Mouse (Mus musculus): Measurements from ENCODE around the gene Lin52. TPM values are rescaled to one million over a fixed set of nuclear protein-coding genes. Genes with fewer than 3 reads are reported as not detected.

Lin52 gene
- polyA plus RNA-seq, 1 experiment = 0.60 TPM

GRCm38 (mm10) chr12:84461416-84461815, 10.2 kb downstream of the Lin52 start:
- no peak for TF ChIP-seq FLI1 (IDR thresholded peaks at IDR 0.05; ENCODE audit: low read length)
- TF ChIP-seq GATA1 (IDR thresholded peaks at IDR 0.05; ENCODE audit: borderline replicate concordance, low read length) = no peak
- no peak overlapping the region for H3K4me3 ChIP-seq (replicated peaks)
- H3K4me1 ChIP-seq = peaks cover 13% of the 10 kb centered on the region; the same call in 1 of the 2 replicates
- no peaks in the 10 kb centered on the region for H3K27me3 ChIP-seq (replicated peaks)
- peaks cover 6% of the 10 kb centered on the region for H3K9me3 ChIP-seq
- peaks cover 85% of the 10 kb centered on the region for H3K36me3 ChIP-seq (replicated peaks; ENCODE audit: low read length)

DNA sequence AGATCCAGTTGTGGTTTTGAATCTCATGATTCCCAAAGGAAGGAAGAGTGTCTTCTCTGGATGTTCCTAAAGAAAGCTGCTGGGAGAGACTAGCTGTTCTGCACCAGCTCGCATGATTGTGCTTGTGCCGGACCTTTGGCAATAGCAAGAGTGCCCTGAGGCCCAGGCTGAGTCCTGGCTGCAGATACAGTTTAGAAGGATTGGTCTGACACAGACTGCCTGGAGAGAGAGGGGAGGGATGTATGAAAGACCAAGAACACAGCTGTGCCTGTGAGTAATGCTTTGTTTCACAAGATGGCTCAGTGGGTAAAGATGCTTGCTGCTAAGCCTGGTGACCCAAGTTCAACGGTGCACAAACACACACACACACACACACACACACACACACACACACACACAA, 11.6 kb downstream of the Lin52 start:
- Histone ChIP-seq H3K36me3 (replicated peaks; ENCODE audit: low read length) (peaks cover 84% of the 10 kb centered on the region), H3K27me3 (replicated peaks) (no peaks in the 10 kb centered on the region), H3K9me3 (peaks cover 6% of the 10 kb centered on the region), H3K4me1 (peaks cover 13% of the 10 kb centered on the region; the same call in 1 of the 2 replicates), H3K4me3 (replicated peaks) (no peak overlapping the region)
- TF ChIP-seq FLI1 (IDR thresholded peaks at IDR 0.05; ENCODE audit: low read length) (no peak), GATA1 (IDR thresholded peaks at IDR 0.05; ENCODE audit: borderline replicate concordance, low read length) (no peak)

DNA sequence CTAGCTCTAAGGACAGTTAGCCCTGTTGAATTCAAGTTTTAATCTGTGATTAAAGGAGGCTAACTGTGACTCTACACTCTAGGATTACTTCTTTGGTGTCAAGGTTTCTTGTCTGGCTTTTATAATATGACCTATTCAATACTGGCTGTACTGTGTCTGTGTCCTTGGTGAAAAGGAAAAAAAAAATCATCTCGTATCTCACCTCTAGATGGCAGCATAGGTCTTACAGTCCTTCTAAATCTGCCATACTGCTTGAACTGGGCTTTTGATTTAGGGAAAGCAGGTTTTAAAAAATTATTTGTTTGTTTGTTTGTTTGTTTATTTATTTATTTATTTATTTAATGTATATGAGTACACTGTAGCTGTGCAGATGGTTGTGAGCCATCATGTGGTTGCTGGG, 17.5 kb downstream of the Lin52 start:
- Histone ChIP-seq H3K4me1 (peaks cover 12% of the 10 kb centered on the region; the same call in 1 of the 2 replicates), H3K36me3 (replicated peaks; ENCODE audit: low read length) (peaks cover 73% of the 10 kb centered on the region), H3K27me3 (replicated peaks) (no peaks in the 10 kb centered on the region), H3K9me3 (no peaks in the 10 kb centered on the region), H3K4me3 (replicated peaks) (no peak overlapping the region)
- no peak for TF ChIP-seq FLI1 (IDR thresholded peaks at IDR 0.05; ENCODE audit: low read length)
- TF ChIP-seq GATA1 (IDR thresholded peaks at IDR 0.05; ENCODE audit: borderline replicate concordance, low read length) = no peak

DNA sequence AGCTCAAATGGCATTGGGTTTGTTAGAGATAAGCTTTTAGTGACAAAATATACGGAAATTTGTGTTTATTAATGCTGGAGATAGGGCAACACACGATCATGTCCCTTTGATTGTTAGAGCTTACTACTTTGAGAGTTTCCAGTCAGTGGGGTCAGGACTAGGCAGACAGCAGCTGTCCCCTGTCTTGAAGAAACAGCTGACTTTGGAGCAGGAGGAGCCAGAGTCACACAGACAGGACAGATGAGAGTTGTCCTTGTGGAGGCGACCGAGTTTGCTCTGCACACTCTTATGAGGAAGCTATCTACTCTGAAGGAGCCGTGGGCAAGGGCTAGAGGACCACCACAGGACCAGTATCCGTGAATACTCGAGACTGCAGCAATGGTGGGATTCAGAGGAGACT, 27.7 kb downstream of the Lin52 start:
- no peaks in the 10 kb centered on the region for H3K27me3 ChIP-seq (replicated peaks)
- peaks cover 43% of the 10 kb centered on the region for H3K36me3 ChIP-seq (replicated peaks; ENCODE audit: low read length)
- peaks cover 4% of the 10 kb centered on the region for H3K4me1 ChIP-seq
- no peak overlapping the region for H3K4me3 ChIP-seq (replicated peaks)
- TF ChIP-seq FLI1 (IDR thresholded peaks at IDR 0.05; ENCODE audit: low read length) (no peak), GATA1 (IDR thresholded peaks at IDR 0.05; ENCODE audit: borderline replicate concordance, low read length) (no peak)
- no peaks in the 10 kb centered on the region for H3K9me3 ChIP-seq

- Histone ChIP-seq H3K27me3 (replicated peaks) (no peaks in the 10 kb centered on the region), H3K4me1 (peaks cover 4% of the 10 kb centered on the region), H3K4me3 (replicated peaks) (no peak overlapping the region), H3K9me3 (no peaks in the 10 kb centered on the region), H3K36me3 (replicated peaks; ENCODE audit: low read length) (peaks cover 36% of the 10 kb centered on the region)
- TF ChIP-seq FLI1 (IDR thresholded peaks at IDR 0.05; ENCODE audit: low read length) (no peak), GATA1 (IDR thresholded peaks at IDR 0.05; ENCODE audit: borderline replicate concordance, low read length) (no peak)
These were observed 30.0 kb downstream of the Lin52 start for GRCm38 (mm10) chr12:84481251-84481650.

DNA sequence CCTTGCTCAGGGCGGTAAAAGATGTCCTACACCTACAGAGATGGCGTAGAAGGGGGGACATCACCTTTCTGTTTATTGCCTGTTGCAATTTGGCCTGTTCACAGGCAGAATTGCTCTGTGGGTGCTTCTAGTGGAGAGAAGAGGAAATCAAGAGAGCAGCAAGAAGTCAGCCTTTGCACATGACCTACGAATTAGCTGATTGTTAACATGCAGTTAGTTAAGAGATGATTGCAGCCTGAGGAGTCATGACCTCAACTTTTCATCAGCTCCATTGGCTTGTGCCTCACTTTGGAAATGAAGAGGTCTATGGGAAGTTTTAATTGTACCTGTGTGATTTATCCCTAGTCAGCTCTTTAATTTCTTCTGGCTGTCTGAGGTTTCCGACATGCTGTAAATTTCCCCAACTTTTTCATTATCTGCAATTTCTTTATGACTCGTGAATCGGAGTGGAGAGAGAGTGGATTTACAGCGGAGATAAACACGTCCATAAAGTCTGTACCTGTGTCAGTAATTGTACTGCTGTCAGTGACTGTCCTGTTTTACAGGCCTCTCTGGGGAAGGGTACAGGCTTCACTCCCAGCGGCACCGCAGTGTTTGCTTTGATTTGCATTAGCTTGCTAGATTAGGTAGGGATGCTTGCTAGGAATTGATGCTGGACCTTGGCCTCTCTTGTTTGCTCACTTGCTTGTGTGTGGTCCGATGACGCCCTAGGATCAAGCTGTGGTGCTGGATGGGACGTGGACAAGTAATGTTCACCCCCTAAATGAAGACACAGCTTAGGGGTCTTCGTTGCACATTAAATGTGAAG, 31.8 kb downstream of the Lin52 start:
- Histone ChIP-seq H3K4me1 (peaks cover 4% of the 10 kb centered on the region), H3K36me3 (replicated peaks; ENCODE audit: low read length) (peaks cover 38% of the 10 kb centered on the region), H3K9me3 (no peaks in the 10 kb centered on the region), H3K27me3 (replicated peaks) (no peaks in the 10 kb centered on the region), H3K4me3 (replicated peaks) (no peak overlapping the region)
- no peak for TF ChIP-seq FLI1 (IDR thresholded peaks at IDR 0.05; ENCODE audit: low read length)

DNA sequence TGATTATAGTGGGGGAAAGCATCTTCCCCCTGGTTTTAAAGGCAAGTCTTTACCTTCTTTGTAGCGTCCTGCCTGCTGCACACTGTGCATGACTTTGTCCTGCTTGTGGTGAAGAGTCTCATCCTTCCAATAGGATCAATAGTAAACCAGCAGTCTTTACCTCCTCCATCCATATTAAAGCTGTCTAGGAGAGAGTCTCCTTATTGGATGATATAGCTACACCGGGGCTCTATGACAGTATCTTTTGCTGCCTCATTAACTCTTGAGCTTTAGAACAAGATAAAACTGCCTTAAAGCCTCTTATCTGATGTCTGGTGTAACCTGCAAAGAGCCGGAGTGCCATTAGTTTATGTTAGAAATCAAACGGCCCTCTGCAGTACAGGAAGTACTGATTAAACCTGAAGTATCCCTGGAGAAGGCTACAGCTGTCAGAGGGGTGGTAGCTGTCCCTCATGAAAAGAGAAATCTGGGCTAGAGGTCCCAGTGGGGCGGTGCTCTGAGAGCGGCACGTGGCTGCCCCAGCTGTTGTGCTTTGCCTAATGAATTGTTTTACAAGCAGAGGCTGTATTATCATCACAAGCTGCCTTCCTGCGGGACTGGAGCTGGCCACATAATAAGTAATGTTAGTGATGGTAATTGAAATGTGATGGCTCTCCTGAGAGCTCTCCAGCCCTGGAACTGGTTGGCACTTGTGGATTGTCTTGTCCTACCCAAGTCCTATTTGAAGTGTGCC, 36.3 kb downstream of the Lin52 start:
- peaks cover 24% of the 10 kb centered on the region for H3K36me3 ChIP-seq (replicated peaks; ENCODE audit: low read length)
- TF ChIP-seq FLI1 (IDR thresholded peaks at IDR 0.05; ENCODE audit: low read length) (no peak), GATA1 (IDR thresholded peaks at IDR 0.05; ENCODE audit: borderline replicate concordance, low read length) (no peak)
- H3K4me3 ChIP-seq (replicated peaks) = no peak overlapping the region
- no peaks in the 10 kb centered on the region for H3K27me3 ChIP-seq (replicated peaks)
- no peaks in the 10 kb centered on the region for H3K4me1 ChIP-seq
- no peaks in the 10 kb centered on the region for H3K9me3 ChIP-seq

GRCm38 (mm10) chr12:84496795-84497194, 45.6 kb downstream of the Lin52 start:
- H3K4me1 ChIP-seq = no peaks in the 10 kb centered on the region
- peaks cover 6% of the 10 kb centered on the region for H3K36me3 ChIP-seq (replicated peaks; ENCODE audit: low read length)
- TF ChIP-seq GATA1 (IDR thresholded peaks at IDR 0.05; ENCODE audit: borderline replicate concordance, low read length) (no peak), FLI1 (IDR thresholded peaks at IDR 0.05; ENCODE audit: low read length) (no peak)
- H3K9me3 ChIP-seq = no peaks in the 10 kb centered on the region
- H3K4me3 ChIP-seq (replicated peaks) = no peak overlapping the region
- H3K27me3 ChIP-seq (replicated peaks) = no peaks in the 10 kb centered on the region

- TF ChIP-seq FLI1 (IDR thresholded peaks at IDR 0.05; ENCODE audit: low read length) (no peak), GATA1 (IDR thresholded peaks at IDR 0.05; ENCODE audit: borderline replicate concordance, low read length) (no peak)
- Histone ChIP-seq H3K36me3 (replicated peaks; ENCODE audit: low read length) (peaks cover 3% of the 10 kb centered on the region), H3K4me1 (peaks cover 2% of the 10 kb centered on the region; the same call in 1 of the 2 replicates), H3K4me3 (replicated peaks) (no peak overlapping the region), H3K9me3 (no peaks in the 10 kb centered on the region), H3K27me3 (replicated peaks) (no peaks in the 10 kb centered on the region)
These were observed 49.5 kb downstream of the Lin52 start for GRCm38 (mm10) chr12:84500528-84501263.
